Mouse (Mus musculus) urinary bladder, adult 2 months (tissue): ENCODE measurements around the gene Gm28308. TPM values are rescaled to one million over a fixed set of nuclear protein-coding genes. Genes with fewer than 3 reads are reported as not detected.

Source experiments
- DNase-seq: peaks from one replicate; pipeline ENCODE4 v3.0.0; 2022; ENCODE audit warnings: low spot score
- polyA plus RNA-seq: library from polyadenylated mRNA; depleted of rRNA; stranded (reverse); fragments of >200 nt; gene quantifications from 2 replicates; pipeline ENCODE4 v1.2.3, GENCODE M21; 2012

Gene Gm28308
- polyA plus RNA-seq, 1 experiment: 1.2 TPM

- no peak for DNase-seq
These were observed 27.9 kb downstream of the Gm28308 start for GRCm38 (mm10) chr6:52185222-52185621.

GRCm38 (mm10) chr6:52184668-52185067, 28.5 kb downstream of the Gm28308 start:
- no peak for DNase-seq

GRCm38 (mm10) chr6:52183311-52184080, 29.6 kb downstream of the Gm28308 start:
- DNase-seq: no peak

- DNase-seq: no peak
These were observed 30.3 kb downstream of the Gm28308 start for GRCm38 (mm10) chr6:52182793-52183192.

- DNase-seq: no peak
These were observed 31.1 kb downstream of the Gm28308 start for GRCm38 (mm10) chr6:52182030-52182429.

- no peak for DNase-seq
These were observed 32.4 kb downstream of the Gm28308 start for GRCm38 (mm10) chr6:52180726-52181125.

- no peak for DNase-seq
These were observed 32.9 kb downstream of the Gm28308 start for GRCm38 (mm10) chr6:52180213-52180710.

- no peak for DNase-seq
These were observed 33.4 kb downstream of the Gm28308 start for GRCm38 (mm10) chr6:52179690-52180089.

- DNase-seq: no peak
These were observed 34.0 kb downstream of the Gm28308 start for GRCm38 (mm10) chr6:52178918-52179665.

- no peak for DNase-seq
These were observed 35.3 kb downstream of the Gm28308 start for GRCm38 (mm10) chr6:52177806-52178205.

- DNase-seq: no peak
These were observed 35.9 kb downstream of the Gm28308 start, which contains the start of gene 5730596B20Rik for GRCm38 (mm10) chr6:52177061-52177735. Gene 5730596B20Rik (plus strand): TSS chr6:52177498.

- no peak for DNase-seq
These were observed 36.7 kb downstream of the Gm28308 start for GRCm38 (mm10) chr6:52176391-52176790.

GRCm38 (mm10) chr6:52175864-52176263, 37.3 kb downstream of the Gm28308 start:
- no peak for DNase-seq

GRCm38 (mm10) chr6:52174968-52175751, 38.0 kb downstream of the Gm28308 start:
- DNase-seq: no peak

GRCm38 (mm10) chr6:52173648-52174047, 39.5 kb downstream of the Gm28308 start:
- no peak for DNase-seq

- peak; percentile 61 for DNase-seq
These were observed 40.6 kb downstream of the Gm28308 start for GRCm38 (mm10) chr6:52172501-52172900.

- DNase-seq: no peak
These were observed 41.2 kb downstream of the Gm28308 start for GRCm38 (mm10) chr6:52171938-52172337.

- no peak for DNase-seq
These were observed 41.8 kb downstream of the Gm28308 start for GRCm38 (mm10) chr6:52171331-52171730.

- no peak for DNase-seq
These were observed 42.3 kb downstream of the Gm28308 start for GRCm38 (mm10) chr6:52170898-52171223.

GRCm38 (mm10) chr6:52170166-52170897, 42.8 kb downstream of the Gm28308 start:
- no peak for DNase-seq
